Mouse (Mus musculus): ENCODE results near the gene Sap18. TPM values are rescaled to one million over a fixed set of nuclear protein-coding genes. Genes with fewer than 3 reads are reported as not detected.
A peak's percentile ranks its signal among the peaks of the same experiment; 100 is the strongest.
"Not testable (repeated sequence)": the region's sequence is repeated elsewhere in the genome, so short reads cannot be mapped to it uniquely, and the experiment has no call there.

Sap18 gene
- polyA plus RNA-seq, 1 experiment, result 4.9 TPM

DNA sequence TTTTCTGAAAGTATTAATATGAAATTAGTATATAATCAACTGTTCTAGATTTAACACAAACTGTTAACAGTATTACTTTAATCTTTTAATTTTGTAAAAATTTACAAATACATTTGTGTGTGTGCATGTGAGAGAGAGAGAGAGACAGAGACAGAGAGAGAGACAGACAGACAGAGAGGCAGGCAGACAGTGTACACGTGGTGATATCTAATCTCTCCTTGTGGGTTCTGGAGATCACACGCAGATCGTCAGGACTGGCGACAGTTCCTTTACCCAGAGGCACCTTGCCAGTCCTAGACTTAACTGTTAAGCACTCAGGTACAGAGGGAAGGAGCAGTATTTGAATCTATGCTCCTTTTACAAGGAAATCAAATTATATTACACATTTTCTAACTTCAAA, 22.9 kb downstream of the Sap18 start:
- Histone ChIP-seq H3K36me3 (ENCODE audit: control insufficient read depth, insufficient read depth, low read length) (peaks cover 24% of the 10 kb centered on the region), H3K27me3 (ENCODE audit: control insufficient read depth, insufficient read depth, low read length) (no peaks in the 10 kb centered on the region), H3K4me1 (replicated peaks; ENCODE audit: control insufficient read depth, insufficient read depth, low read length) (no peaks in the 10 kb centered on the region; the same call in 1 of the 2 replicates), H3K27ac (ENCODE audit: control insufficient read depth, insufficient read depth, low read length) (no peak overlapping the region), H3K4me3 (ENCODE audit: control insufficient read depth, insufficient read depth, low read length) (no peak overlapping the region)
- WGBS, result 43% methylated on average over 4 of the region's 4 CpGs
- DNase-seq, result no peak
- TF ChIP-seq CTCF (IDR thresholded peaks at IDR 0.05; ENCODE audit: borderline replicate concordance, control insufficient read depth, extremely low read depth, insufficient read depth, low read length, poor library complexity), result no peak
- TF ChIP-seq POLR2A (IDR thresholded peaks at IDR 0.05; ENCODE audit: control insufficient read depth, extremely low read depth, insufficient read depth, low read length, poor library complexity), result no peak

DNA sequence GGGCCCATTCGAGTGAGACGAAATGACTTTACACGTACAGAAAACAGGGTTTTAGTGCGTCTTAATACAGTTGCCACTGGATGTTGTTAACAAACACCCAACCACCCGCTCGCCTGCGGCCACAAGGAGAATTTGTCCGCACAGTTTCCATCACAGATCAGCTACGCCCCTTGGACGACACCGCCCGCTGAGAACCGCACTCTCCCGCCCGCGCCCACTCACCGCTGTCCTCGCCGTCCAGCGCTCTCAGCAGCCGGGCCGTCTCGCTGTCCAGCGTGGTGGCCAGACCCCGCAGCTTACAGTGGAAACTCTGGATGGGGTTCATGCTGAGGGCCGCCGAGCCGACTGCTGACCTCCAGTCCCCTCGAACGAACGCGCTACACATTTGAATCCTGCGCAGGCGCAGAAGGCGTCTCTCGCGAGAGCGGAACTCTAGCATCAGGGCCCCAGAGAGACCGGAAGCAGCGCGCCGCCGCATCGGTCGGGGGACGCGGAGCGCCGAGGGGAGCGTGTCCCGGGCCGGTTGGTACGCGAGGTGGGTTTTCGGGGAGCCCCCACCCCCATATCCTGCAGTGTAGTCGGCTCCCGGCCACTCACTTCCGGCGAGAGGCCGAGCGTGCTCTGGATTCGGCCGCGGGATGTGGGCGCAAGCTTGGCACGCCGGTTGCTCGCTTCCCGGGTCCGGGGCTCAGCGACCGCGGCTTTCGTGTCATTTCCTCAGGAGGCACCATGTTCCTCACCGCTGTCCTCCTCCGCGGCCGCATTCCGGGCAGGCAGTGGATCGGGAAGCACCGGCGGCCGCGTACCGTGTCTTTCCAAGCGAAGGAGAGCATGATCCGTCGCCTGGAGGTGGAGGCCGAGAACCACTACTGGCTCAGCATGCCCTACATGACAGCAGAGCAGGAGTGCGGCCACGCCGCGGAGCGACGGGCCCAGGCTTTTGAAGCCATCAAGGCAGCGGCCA, 28.1 kb downstream of the Sap18 start, which contains the start of the genes Ska3 and Mrpl57:
Gene Ska3 (minus strand): TSS at position 398 of the 964 bp plus-strand sequence.
Gene Mrpl57 (plus strand): TSS at position 447 of the 964 bp plus-strand sequence.
- H3K36me3 ChIP-seq (ENCODE audit: control insufficient read depth, insufficient read depth, low read length), result no peaks in the 10 kb centered on the region
- H3K27me3 ChIP-seq (ENCODE audit: control insufficient read depth, insufficient read depth, low read length), result no peaks in the 10 kb centered on the region
- under 1% methylated on average over 96 of the region's 96 CpGs for WGBS
- peak; percentile 93 for DNase-seq
- H3K27ac ChIP-seq (ENCODE audit: control insufficient read depth, insufficient read depth, low read length), result peak within 1 kb of the TSS; percentile 7
- TF ChIP-seq POLR2A (IDR thresholded peaks at IDR 0.05; ENCODE audit: control insufficient read depth, extremely low read depth, insufficient read depth, low read length, poor library complexity) (peak; percentile 98), CTCF (IDR thresholded peaks at IDR 0.05; ENCODE audit: borderline replicate concordance, control insufficient read depth, extremely low read depth, insufficient read depth, low read length, poor library complexity) (no peak; the same call in 1 of the 2 replicates)
- peaks cover 2% of the 10 kb centered on the region for H3K4me1 ChIP-seq (replicated peaks; ENCODE audit: control insufficient read depth, insufficient read depth, low read length)
- peak within 1 kb of the TSS; percentile 87 for H3K4me3 ChIP-seq (ENCODE audit: control insufficient read depth, insufficient read depth, low read length)

DNA sequence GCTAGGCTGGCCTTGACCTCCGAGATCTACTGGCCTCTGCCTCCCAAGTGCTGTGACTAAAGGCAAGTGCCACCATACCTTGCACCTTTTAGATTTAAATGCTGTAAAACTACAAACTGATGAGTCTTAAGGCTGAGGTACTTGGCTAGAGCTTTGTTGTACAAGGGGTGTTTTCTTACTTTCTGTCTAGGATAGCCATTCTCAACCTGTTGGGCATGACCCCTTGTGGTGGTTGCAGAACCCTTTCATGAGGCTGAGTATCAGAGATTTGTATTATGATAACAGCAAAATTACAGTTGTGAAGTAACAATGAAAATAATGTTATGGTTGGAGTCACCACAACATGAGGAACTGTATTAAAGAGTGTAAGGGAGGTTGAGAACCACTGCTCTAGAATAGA, 29.3 kb downstream of the Sap18 start:
- TF ChIP-seq POLR2A (IDR thresholded peaks at IDR 0.05; ENCODE audit: control insufficient read depth, extremely low read depth, insufficient read depth, low read length, poor library complexity) (no peak), CTCF (IDR thresholded peaks at IDR 0.05; ENCODE audit: borderline replicate concordance, control insufficient read depth, extremely low read depth, insufficient read depth, low read length, poor library complexity) (no peak)
- Histone ChIP-seq H3K36me3 (ENCODE audit: control insufficient read depth, insufficient read depth, low read length) (no peaks in the 10 kb centered on the region), H3K27me3 (ENCODE audit: control insufficient read depth, insufficient read depth, low read length) (no peaks in the 10 kb centered on the region), H3K4me3 (ENCODE audit: control insufficient read depth, insufficient read depth, low read length) (no peak overlapping the region), H3K27ac (ENCODE audit: control insufficient read depth, insufficient read depth, low read length) (no peak overlapping the region), H3K4me1 (replicated peaks; ENCODE audit: control insufficient read depth, insufficient read depth, low read length) (peaks cover 2% of the 10 kb centered on the region)
- WGBS, result 68% methylated on average over 1 of the region's 1 CpGs
- no peak for DNase-seq

DNA sequence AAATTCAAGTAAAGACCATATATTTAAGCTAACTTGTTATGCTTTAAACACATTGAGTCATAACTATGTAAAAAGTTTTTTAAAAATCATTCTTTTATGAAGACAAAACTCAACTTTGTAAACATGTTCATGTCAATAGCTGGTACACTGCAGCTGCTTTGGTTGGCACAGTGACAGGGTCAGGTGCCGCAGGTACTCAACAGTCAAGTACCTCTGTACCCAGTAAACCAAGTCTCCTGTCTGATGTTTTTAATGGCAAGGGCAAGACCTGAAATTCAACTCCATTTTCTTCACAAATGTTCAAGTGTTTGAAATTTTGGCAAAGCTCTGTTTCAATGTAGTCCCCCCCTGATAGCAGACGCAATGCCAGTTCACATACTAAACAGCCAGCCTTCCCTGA, 35.5 kb downstream of the Sap18 start:
- Histone ChIP-seq H3K36me3 (ENCODE audit: control insufficient read depth, insufficient read depth, low read length) (peaks cover 21% of the 10 kb centered on the region), H3K27ac (ENCODE audit: control insufficient read depth, insufficient read depth, low read length) (no peak overlapping the region), H3K27me3 (ENCODE audit: control insufficient read depth, insufficient read depth, low read length) (no peaks in the 10 kb centered on the region), H3K4me3 (ENCODE audit: control insufficient read depth, insufficient read depth, low read length) (no peak overlapping the region), H3K4me1 (replicated peaks; ENCODE audit: control insufficient read depth, insufficient read depth, low read length) (no peaks in the 10 kb centered on the region)
- DNase-seq, result no peak
- 97% methylated on average over 2 of the region's 2 CpGs for WGBS
- TF ChIP-seq CTCF (IDR thresholded peaks at IDR 0.05; ENCODE audit: borderline replicate concordance, control insufficient read depth, extremely low read depth, insufficient read depth, low read length, poor library complexity) (no peak), POLR2A (IDR thresholded peaks at IDR 0.05; ENCODE audit: control insufficient read depth, extremely low read depth, insufficient read depth, low read length, poor library complexity) (no peak)

DNA sequence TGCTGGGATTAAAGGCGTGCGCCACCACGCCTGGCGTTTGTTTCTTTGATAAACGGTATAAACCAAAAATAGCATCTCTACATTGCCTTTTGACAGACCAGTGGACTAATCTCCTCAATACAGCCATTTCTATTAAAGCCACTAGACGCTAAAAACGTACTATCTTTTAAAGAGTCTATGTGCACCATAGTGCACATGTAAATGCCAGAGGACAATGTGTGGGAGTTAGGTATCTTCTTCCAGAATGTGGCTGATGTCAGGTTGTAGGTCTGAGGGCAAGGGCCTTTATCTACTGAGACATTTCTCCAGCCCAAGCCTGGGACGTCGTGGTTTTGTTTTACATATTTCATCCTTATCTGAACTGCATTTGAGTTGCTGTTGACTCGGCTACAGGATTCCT, 37.2 kb downstream of the Sap18 start:
- Histone ChIP-seq H3K36me3 (ENCODE audit: control insufficient read depth, insufficient read depth, low read length) (peaks cover 31% of the 10 kb centered on the region), H3K27me3 (ENCODE audit: control insufficient read depth, insufficient read depth, low read length) (no peaks in the 10 kb centered on the region), H3K27ac (ENCODE audit: control insufficient read depth, insufficient read depth, low read length) (no peak overlapping the region), H3K4me1 (replicated peaks; ENCODE audit: control insufficient read depth, insufficient read depth, low read length) (no peaks in the 10 kb centered on the region), H3K4me3 (ENCODE audit: control insufficient read depth, insufficient read depth, low read length) (no peak overlapping the region)
- TF ChIP-seq POLR2A (IDR thresholded peaks at IDR 0.05; ENCODE audit: control insufficient read depth, extremely low read depth, insufficient read depth, low read length, poor library complexity) (no peak), CTCF (IDR thresholded peaks at IDR 0.05; ENCODE audit: borderline replicate concordance, control insufficient read depth, extremely low read depth, insufficient read depth, low read length, poor library complexity) (no peak)
- WGBS, result 94% methylated on average over 10 of the region's 10 CpGs
- DNase-seq, result no peak

DNA sequence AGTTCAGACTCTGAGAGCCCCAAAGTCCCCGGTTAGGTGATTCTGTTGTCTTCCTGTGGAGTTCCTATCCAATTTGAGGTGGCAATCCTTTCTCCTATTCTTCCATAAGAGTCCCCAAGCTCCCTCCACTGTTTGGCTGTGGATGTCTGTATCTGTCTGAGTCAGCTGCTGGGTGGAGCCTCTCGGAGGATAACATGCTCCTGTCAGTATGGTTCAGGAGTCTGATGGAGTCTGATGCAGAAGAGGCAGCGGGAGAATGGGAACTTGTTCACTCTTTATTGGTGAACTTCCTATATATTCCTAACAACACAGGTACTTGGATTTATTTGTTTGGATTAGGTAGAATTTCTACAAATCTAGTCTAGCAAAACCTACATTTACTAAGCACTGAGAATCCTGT, 46.6 kb downstream of the Sap18 start:
- 93% methylated on average over 3 of the region's 3 CpGs for WGBS
- Histone ChIP-seq H3K4me3 (ENCODE audit: control insufficient read depth, insufficient read depth, low read length) (no peak overlapping the region), H3K27ac (ENCODE audit: control insufficient read depth, insufficient read depth, low read length) (no peak overlapping the region), H3K4me1 (replicated peaks; ENCODE audit: control insufficient read depth, insufficient read depth, low read length) (no peaks in the 10 kb centered on the region), H3K36me3 (ENCODE audit: control insufficient read depth, insufficient read depth, low read length) (peaks cover 38% of the 10 kb centered on the region), H3K27me3 (ENCODE audit: control insufficient read depth, insufficient read depth, low read length) (no peaks in the 10 kb centered on the region)
- TF ChIP-seq POLR2A (IDR thresholded peaks at IDR 0.05; ENCODE audit: control insufficient read depth, extremely low read depth, insufficient read depth, low read length, poor library complexity) (no peak), CTCF (IDR thresholded peaks at IDR 0.05; ENCODE audit: borderline replicate concordance, control insufficient read depth, extremely low read depth, insufficient read depth, low read length, poor library complexity) (no peak)
- DNase-seq, result no peak

DNA sequence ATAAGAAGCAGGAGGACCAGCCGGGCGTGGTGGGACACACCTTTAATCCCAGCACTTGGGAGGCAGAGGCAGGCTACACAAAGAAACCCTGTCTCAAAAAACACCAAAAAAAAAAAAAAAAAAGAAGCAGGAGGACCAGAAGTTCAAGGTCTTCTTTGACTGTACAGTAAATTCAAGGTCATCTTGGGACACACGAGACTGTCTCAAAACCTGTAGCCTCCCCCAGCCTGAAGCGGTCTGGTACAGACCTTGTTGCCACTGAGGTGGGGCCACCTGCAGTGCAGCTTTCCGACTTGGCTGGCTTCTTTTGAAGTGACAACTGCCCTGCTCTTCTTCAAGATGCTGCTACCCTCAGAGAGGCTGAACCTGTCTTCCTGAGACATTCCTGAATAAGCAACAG, 50.1 kb downstream of the Sap18 start:
- not testable (repeated sequence) for DNase-seq; H3K4me3 ChIP-seq (ENCODE audit: control insufficient read depth, insufficient read depth, low read length); H3K27ac ChIP-seq (ENCODE audit: control insufficient read depth, insufficient read depth, low read length); H3K27me3 ChIP-seq (ENCODE audit: control insufficient read depth, insufficient read depth, low read length); H3K4me1 ChIP-seq (replicated peaks; ENCODE audit: control insufficient read depth, insufficient read depth, low read length)
- H3K36me3 ChIP-seq (ENCODE audit: control insufficient read depth, insufficient read depth, low read length), result peaks cover 20% of the 10 kb centered on the region; the same call in 1 of the 2 replicates
- WGBS, result 95% methylated on average over 5 of the region's 5 CpGs

Measured in thymus, adult 2 months (tissue).